Mouse (Mus musculus): ENCODE data around the gene Crabp2.

The Crabp2 gene

DNA sequence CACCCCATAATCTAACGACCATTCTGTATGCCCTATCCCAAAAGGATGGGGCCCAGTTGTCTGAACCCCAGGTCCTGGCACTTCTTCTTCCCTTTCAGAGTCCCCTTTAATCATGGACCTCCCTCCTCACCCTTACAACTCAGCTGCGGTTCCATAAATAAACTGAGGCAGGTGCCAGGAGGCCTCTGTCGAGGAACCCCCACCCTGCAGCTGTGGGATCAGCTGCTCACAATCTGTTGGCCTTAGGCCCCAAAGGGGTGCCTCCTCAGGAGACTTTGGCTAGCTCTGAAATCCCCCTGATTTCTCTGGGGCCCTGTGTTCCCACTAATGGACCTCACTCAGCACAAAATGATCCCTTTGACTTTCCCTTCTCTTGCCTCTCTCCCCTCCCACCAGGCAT lies 35.6 kb downstream of the Crabp2 start:
- no peak for DNase-seq (ENCODE audit: low read depth, low spot score)

GRCm38 (mm10) chr3:87985505-87986320 lies 37.2 kb downstream of the Crabp2 start:
- DNase-seq (ENCODE audit: low read depth, low spot score), result no peak

DNA sequence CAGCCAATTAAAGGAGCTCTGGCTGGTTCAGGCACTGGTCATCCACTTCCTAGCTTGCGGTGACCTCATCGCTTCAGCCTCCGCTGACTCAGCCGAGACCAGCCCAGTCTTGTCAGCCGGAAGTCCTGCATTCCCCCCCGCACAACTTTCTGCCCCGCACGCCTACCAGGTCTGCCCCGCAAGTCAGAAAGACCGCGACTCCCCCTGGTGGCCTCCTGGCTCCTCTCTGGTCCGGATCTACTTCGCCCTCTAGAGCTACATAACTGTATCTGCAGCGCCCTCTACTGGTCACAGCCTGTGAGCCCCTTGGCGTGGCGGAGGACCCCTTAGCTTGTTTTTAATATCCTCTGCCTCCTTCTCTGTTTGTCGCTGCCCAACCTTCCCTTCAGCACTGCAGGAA lies 38.4 kb downstream of the Crabp2 start:
- DNase-seq (ENCODE audit: low read depth, low spot score), result peak; percentile 95

DNA sequence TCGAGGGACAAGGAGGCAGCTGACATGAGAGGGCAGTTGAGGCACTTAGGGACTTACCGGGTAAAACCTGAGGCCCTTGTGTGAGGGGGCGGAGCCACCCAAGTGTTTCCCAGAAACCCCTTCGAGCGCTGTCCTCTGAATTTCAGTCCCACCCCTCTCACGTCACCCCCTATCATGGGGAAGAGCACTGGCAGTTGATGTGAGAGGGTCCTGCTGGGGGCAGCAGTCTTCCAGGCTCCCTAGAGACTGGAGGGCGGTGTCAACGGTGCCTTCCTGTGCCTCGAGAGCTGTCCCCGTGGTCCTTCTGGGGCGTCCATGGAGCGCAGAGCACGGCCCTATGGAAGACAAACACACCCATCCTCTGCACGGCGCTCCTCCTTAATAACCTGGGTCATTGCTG lies 39.2 kb downstream of the Crabp2 start:
- peak; percentile 71 for DNase-seq (ENCODE audit: low read depth, low spot score)

- DNase-seq (ENCODE audit: low read depth, low spot score), result peak; percentile 28
These were observed 39.6 kb downstream of the Crabp2 start for GRCm38 (mm10) chr3:87988068-87988467.

- DNase-seq (ENCODE audit: low read depth, low spot score), result no peak
These were observed 41.5 kb downstream of the Crabp2 start for GRCm38 (mm10) chr3:87989935-87990334.

- peak; percentile 52 for DNase-seq (ENCODE audit: low read depth, low spot score)
These were observed 45.0 kb downstream of the Crabp2 start for GRCm38 (mm10) chr3:87993436-87993835.

DNA sequence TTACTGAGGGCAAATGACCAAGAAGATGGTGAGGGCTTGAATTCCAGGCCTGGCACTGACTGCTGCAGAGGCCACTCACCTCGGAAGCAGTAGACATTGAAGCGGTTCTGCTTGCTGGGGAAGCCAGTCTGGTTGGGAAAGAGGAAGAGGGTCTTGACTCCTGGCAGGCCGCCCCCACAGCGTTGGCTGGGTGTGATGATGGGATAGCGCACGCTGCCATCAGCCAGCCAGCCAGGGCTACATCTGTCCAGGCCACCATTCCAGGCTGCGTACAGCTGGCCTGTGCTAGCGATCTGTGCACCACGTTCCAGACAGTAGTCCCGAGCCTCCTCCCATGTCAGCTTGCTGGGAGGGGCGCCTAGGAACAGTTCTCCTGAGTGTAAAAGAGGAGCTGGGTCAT lies 46.9 kb downstream of the Crabp2 start:
- DNase-seq (ENCODE audit: low read depth, low spot score), result no peak

DNA sequence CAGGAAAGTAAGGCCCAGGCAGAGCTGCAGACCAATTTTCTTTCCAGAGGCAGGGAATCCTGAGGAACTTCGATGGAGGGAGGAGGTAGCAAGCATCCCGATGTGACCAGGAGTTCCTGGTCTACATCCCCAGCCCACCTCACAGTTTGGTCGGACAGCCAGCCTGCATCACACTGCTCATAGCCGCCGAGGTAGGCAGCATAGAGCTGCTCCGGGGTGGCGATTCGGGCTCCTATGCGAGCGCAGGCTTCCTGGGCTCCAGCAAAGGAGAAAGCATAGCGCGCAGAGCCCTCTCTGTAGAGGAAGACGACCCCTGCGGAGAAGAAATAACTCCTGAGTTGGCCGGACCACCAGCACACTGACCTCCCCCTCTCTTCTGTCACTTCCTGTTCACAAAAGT lies 47.9 kb downstream of the Crabp2 start:
- DNase-seq (ENCODE audit: low read depth, low spot score), result no peak

- no peak for DNase-seq (ENCODE audit: low read depth, low spot score)
These were observed 48.6 kb downstream of the Crabp2 start for GRCm38 (mm10) chr3:87996971-87997614.

- no peak for DNase-seq (ENCODE audit: low read depth, low spot score)
These were observed 50.3 kb downstream of the Crabp2 start for GRCm38 (mm10) chr3:87998747-87999146.

GRCm38 (mm10) chr3:87999243-87999895 lies 50.9 kb downstream of the Crabp2 start:
- DNase-seq (ENCODE audit: low read depth, low spot score), result no peak

DNA sequence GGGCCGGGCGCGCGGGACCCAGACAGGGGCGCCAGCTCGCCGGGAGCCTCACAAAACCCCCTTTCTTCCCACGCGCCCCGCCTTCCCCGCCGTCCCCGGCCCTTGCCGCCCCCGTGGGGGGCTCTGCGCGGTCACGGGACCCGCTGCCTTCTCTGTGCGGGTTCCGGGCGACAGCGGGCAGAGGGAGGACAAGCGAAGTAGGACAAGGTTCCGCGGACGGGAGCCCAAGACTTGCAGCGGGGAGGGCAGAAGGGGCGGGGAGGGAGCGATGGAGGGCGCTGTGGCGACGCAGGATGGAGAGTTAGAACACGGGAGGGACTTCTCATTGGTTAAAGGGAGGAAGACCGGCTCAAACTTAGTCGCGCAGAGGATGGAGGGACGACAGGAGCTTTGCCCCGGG lies 51.7 kb downstream of the Crabp2 start, which contains the start of gene Bcan:
Gene Bcan (minus strand): TSS at position 50 of the 400 bp plus-strand sequence.
- no peak for DNase-seq (ENCODE audit: low read depth, low spot score)

- no peak for DNase-seq (ENCODE audit: low read depth, low spot score)
These were observed 52.5 kb downstream of the Crabp2 start for GRCm38 (mm10) chr3:88000816-88001595.

- DNase-seq (ENCODE audit: low read depth, low spot score), result no peak
These were observed 54.0 kb downstream of the Crabp2 start for GRCm38 (mm10) chr3:88002291-88002976.
